Mouse (Mus musculus): ENCODE results near the gene Bcl11a. TPM values are rescaled to one million over a fixed set of nuclear protein-coding genes. Genes with fewer than 3 reads are reported as not detected.

The Bcl11a gene
- polyA plus RNA-seq, 1 experiment from 2014 or later, result 43.0 TPM

- 53% methylated on average over 4 of the region's 4 CpGs for WGBS
- Histone ChIP-seq H3K4me1 (peaks cover 60% of the 10 kb centered on the region), H3K4me2 (replicated peaks) (no peak overlapping the region)
These were observed 22.7 kb downstream of the Bcl11a start for GRCm38 (mm10) chr11:24100449-24101070.

GRCm38 (mm10) chr11:24101625-24102024 lies 23.8 kb downstream of the Bcl11a start:
- 0 out of 2 replicates have a peak overlapping the region, but pooled peaks have one; percentile 17 for H3K27ac ChIP-seq (replicated peaks)
- no peaks in the 10 kb centered on the region for H3K9me3 ChIP-seq (replicated peaks)
- no peak overlapping the region for H3K4me3 ChIP-seq (replicated peaks)
- no peak for ATAC-seq (ENCODE audit: insufficient number of reproducible peaks, low FRiP score, low TSS enrichment, low read depth)
- no peaks in the 10 kb centered on the region for H3K36me3 ChIP-seq
- no peak overlapping the region for H3K4me2 ChIP-seq (replicated peaks)
- peaks cover 61% of the 10 kb centered on the region for H3K4me1 ChIP-seq
- 84% methylated on average over 3 of the region's 3 CpGs for WGBS
- no peaks in the 10 kb centered on the region for H3K27me3 ChIP-seq
- no peak overlapping the region for H3K9ac ChIP-seq

More at GRCm38 (mm10) chr11:24100449-24101070, 22.7 kb downstream of the Bcl11a start:
- Histone ChIP-seq H3K36me3 (no peaks in the 10 kb centered on the region), H3K27me3 (no peaks in the 10 kb centered on the region), H3K27ac (replicated peaks) (peak overlapping the region; percentile 13; the same call in 1 of the 2 replicates), H3K9me3 (replicated peaks) (no peaks in the 10 kb centered on the region), H3K9ac (no peak overlapping the region), H3K4me3 (replicated peaks) (no peak overlapping the region)
- peak; percentile 79; the same call in 1 of the 2 replicates for ATAC-seq (ENCODE audit: insufficient number of reproducible peaks, low FRiP score, low TSS enrichment, low read depth)

DNA sequence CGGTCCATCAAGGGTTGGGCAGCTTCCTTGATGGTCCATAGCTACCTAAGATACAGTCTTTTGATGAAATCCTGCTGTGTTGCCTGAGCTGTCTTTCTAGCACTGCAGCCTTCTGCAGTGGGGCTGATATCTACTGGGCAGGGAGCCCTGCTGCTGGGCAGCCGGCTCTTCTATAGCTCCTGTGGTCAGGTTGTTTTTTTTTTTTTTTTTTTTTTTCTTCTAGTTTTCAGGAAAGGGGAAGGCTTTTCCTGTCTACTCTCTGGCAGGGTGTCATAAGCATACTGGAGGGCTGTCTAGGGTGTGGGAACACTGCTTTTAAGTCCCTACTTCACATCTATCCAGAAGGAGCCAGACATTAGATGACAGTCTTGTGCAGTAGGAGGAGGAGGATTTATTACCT lies 24.5 kb downstream of the Bcl11a start:
- no peaks in the 10 kb centered on the region for H3K27me3 ChIP-seq
- 56% methylated on average over 2 of the region's 2 CpGs for WGBS
- no peak overlapping the region for H3K4me2 ChIP-seq (replicated peaks)
- H3K36me3 ChIP-seq, result no peaks in the 10 kb centered on the region
- H3K27ac ChIP-seq (replicated peaks), result no peak overlapping the region
- ATAC-seq (ENCODE audit: insufficient number of reproducible peaks, low FRiP score, low TSS enrichment, low read depth), result no peak
- no peaks in the 10 kb centered on the region for H3K9me3 ChIP-seq (replicated peaks)
- no peak overlapping the region for H3K4me3 ChIP-seq (replicated peaks)
- peaks cover 55% of the 10 kb centered on the region for H3K4me1 ChIP-seq
- H3K9ac ChIP-seq, result no peak overlapping the region

DNA sequence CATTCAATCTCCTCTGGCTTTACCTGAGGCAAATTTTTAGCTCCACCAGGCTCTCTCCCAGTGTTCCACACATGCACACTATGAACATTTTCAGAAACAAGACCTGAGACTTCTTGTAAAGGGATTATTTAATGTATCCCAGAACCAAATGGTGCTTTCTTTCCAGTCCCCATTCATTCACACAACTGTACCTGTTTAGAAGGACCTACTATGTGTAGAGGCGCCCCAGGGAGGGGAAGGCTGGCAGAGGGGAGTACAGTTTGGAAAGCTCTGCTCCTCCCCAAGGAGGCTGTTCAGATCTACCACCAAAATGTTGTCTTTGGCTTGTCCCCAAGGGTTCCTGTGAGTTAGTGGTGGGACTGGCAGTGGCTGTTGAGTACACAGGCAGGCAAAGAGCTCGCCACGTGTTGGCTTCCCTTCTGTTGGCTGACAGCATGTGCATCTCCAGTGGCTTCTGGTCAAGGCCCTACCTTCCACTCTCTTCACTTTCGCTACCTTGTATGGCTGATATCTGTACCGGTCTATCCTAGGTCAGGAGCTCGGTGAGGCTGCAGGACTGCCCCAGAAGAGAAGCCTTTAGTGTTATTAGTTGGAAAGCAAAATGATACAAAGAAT lies 25.4 kb downstream of the Bcl11a start:
- Histone ChIP-seq H3K9me3 (replicated peaks) (no peaks in the 10 kb centered on the region), H3K27ac (replicated peaks) (no peak overlapping the region), H3K4me3 (replicated peaks) (no peak overlapping the region), H3K4me2 (replicated peaks) (no peak overlapping the region), H3K9ac (no peak overlapping the region), H3K36me3 (no peaks in the 10 kb centered on the region), H3K27me3 (no peaks in the 10 kb centered on the region), H3K4me1 (peaks cover 48% of the 10 kb centered on the region)
- WGBS, result 73% methylated on average over 6 of the region's 6 CpGs
- no peak for ATAC-seq (ENCODE audit: insufficient number of reproducible peaks, low FRiP score, low TSS enrichment, low read depth)

DNA sequence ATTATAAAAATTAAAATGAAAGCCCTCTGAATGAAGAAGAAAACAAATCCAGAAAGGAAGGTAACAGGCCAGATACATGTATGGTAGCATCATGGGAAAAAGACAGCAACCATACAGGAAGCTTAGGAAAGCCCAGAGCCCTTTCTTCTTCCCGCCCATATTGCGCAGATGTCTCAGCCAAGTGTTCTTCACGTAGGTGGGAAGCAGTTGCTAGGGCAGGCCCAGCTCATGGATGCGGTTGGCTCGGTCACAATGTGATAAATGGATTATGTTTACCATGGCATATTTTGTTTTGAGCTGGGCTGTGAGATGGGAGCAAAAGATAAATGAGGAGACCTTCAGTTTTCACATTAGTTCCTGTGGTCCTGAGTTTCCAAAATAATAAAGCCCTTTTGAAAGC lies 29.6 kb downstream of the Bcl11a start:
- H3K27me3 ChIP-seq, result no peaks in the 10 kb centered on the region
- 81% methylated on average over 5 of the region's 5 CpGs for WGBS
- H3K9ac ChIP-seq, result no peak overlapping the region
- no peak overlapping the region for H3K4me2 ChIP-seq (replicated peaks)
- no peaks in the 10 kb centered on the region for H3K36me3 ChIP-seq
- no peak for ATAC-seq (ENCODE audit: insufficient number of reproducible peaks, low FRiP score, low TSS enrichment, low read depth)
- no peak overlapping the region for H3K27ac ChIP-seq (replicated peaks)
- no peaks in the 10 kb centered on the region for H3K9me3 ChIP-seq (replicated peaks)
- peaks cover 36% of the 10 kb centered on the region for H3K4me1 ChIP-seq
- H3K4me3 ChIP-seq (replicated peaks), result no peak overlapping the region

DNA sequence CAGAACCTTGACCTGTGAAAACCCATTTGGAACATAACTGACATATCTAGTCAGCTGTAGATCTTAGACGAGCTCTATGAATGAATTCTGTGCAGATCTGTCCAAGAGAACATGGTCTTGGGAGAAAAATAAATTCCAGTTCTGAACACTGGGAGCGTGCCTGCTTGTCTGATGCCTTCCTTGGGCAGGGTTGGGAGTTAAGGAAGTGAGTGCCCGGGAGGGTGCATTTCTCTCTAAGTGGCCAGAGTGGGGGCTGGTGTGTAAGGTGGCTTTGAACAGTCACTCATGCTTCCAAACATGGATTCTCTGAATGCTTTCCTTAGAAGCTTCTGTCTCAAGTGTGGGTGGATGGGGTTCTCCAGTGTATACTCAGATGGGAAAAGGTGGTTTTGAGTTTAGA lies 31.1 kb downstream of the Bcl11a start:
- Histone ChIP-seq H3K27ac (replicated peaks) (no peak overlapping the region), H3K9me3 (replicated peaks) (no peaks in the 10 kb centered on the region), H3K27me3 (no peaks in the 10 kb centered on the region), H3K36me3 (no peaks in the 10 kb centered on the region), H3K4me1 (peaks cover 27% of the 10 kb centered on the region), H3K4me3 (replicated peaks) (no peak overlapping the region), H3K4me2 (replicated peaks) (no peak overlapping the region), H3K9ac (no peak overlapping the region)
- no peak for ATAC-seq (ENCODE audit: insufficient number of reproducible peaks, low FRiP score, low TSS enrichment, low read depth)
- WGBS, result 51% methylated on average over 3 of the region's 3 CpGs

- H3K4me1 ChIP-seq, result peaks cover 29% of the 10 kb centered on the region
- 84% methylated on average over 3 of the region's 3 CpGs for WGBS
- ATAC-seq (ENCODE audit: insufficient number of reproducible peaks, low FRiP score, low TSS enrichment, low read depth), result no peak
- no peak overlapping the region for H3K27ac ChIP-seq (replicated peaks)
- no peak overlapping the region for H3K4me3 ChIP-seq (replicated peaks)
- H3K4me2 ChIP-seq (replicated peaks), result no peak overlapping the region
- H3K9me3 ChIP-seq (replicated peaks), result no peaks in the 10 kb centered on the region
- no peaks in the 10 kb centered on the region for H3K36me3 ChIP-seq
- no peak overlapping the region for H3K9ac ChIP-seq
- no peaks in the 10 kb centered on the region for H3K27me3 ChIP-seq
These were observed 31.5 kb downstream of the Bcl11a start for GRCm38 (mm10) chr11:24109388-24109787.

- Histone ChIP-seq H3K4me2 (replicated peaks) (no peak overlapping the region), H3K27me3 (no peaks in the 10 kb centered on the region), H3K9me3 (replicated peaks) (no peaks in the 10 kb centered on the region), H3K9ac (no peak overlapping the region), H3K36me3 (no peaks in the 10 kb centered on the region), H3K4me3 (replicated peaks) (no peak overlapping the region), H3K27ac (replicated peaks) (no peak overlapping the region), H3K4me1 (peaks cover 29% of the 10 kb centered on the region)
- no peak for ATAC-seq (ENCODE audit: insufficient number of reproducible peaks, low FRiP score, low TSS enrichment, low read depth)
- 76% methylated on average over 2 of the region's 2 CpGs for WGBS
These were observed 32.3 kb downstream of the Bcl11a start for GRCm38 (mm10) chr11:24110113-24110512.

- Histone ChIP-seq H3K4me2 (replicated peaks) (no peak overlapping the region), H3K4me1 (peaks cover 28% of the 10 kb centered on the region), H3K9me3 (replicated peaks) (no peaks in the 10 kb centered on the region), H3K27me3 (no peaks in the 10 kb centered on the region), H3K9ac (no peak overlapping the region), H3K36me3 (no peaks in the 10 kb centered on the region), H3K27ac (replicated peaks) (0 out of 2 replicates have a peak overlapping the region, but pooled peaks have one; percentile 12), H3K4me3 (replicated peaks) (no peak overlapping the region)
- no peak for ATAC-seq (ENCODE audit: insufficient number of reproducible peaks, low FRiP score, low TSS enrichment, low read depth)
- WGBS, result 34% methylated on average over 6 of the region's 6 CpGs
These were observed 33.9 kb downstream of the Bcl11a start for GRCm38 (mm10) chr11:24111720-24112119.

DNA sequence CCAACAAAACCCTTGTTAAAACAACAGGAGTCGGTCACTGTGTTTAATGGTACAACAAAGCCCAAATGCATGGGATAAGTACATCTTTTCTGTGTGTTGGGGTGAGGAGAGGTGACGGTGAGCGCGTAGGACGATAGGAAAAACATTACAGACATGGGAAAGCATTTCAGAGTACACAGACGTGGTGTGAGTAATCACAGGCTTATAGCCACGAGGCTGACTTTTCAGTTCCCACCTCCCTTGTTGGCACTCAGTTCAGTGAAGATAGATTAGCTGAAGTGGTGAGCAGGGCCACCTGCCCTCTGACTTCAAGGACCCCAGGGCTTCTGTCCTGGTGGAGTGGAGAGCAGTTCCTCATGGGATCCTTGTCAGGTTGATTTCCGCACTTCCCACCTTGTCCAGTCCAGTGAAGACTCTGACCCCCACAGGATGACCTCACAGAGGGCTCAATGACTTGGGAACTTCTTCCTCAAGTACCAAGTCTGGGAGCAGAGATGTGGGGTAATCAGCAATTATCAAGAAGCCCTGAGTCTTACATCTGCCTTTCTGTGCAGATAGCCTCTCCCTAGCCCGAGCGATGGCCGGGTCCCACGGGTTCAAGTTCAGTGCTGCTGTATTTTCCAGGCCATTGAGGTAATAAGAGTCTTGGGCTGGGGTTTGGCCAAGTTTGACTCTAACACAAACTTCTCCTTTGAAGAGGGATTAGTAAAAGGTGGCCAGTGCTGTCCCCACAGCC lies 37.3 kb downstream of the Bcl11a start:
- H3K36me3 ChIP-seq, result no peaks in the 10 kb centered on the region
- peak overlapping the region; percentile 44; the same call in 1 of the 2 replicates for H3K27ac ChIP-seq (replicated peaks)
- H3K9me3 ChIP-seq (replicated peaks), result no peaks in the 10 kb centered on the region
- ATAC-seq (ENCODE audit: insufficient number of reproducible peaks, low FRiP score, low TSS enrichment, low read depth), result no peak
- H3K9ac ChIP-seq, result no peak overlapping the region
- H3K27me3 ChIP-seq, result no peaks in the 10 kb centered on the region
- peaks cover 41% of the 10 kb centered on the region for H3K4me1 ChIP-seq
- 77% methylated on average over 12 of the region's 12 CpGs for WGBS
- H3K4me2 ChIP-seq (replicated peaks), result no peak overlapping the region
- H3K4me3 ChIP-seq (replicated peaks), result no peak overlapping the region

- Histone ChIP-seq H3K9me3 (replicated peaks) (no peaks in the 10 kb centered on the region), H3K27me3 (no peaks in the 10 kb centered on the region), H3K4me1 (peaks cover 47% of the 10 kb centered on the region), H3K27ac (replicated peaks) (no peak overlapping the region), H3K4me3 (replicated peaks) (no peak overlapping the region), H3K9ac (no peak overlapping the region), H3K36me3 (no peaks in the 10 kb centered on the region), H3K4me2 (replicated peaks) (no peak overlapping the region)
- WGBS, result 97% methylated on average over 2 of the region's 2 CpGs
- ATAC-seq (ENCODE audit: insufficient number of reproducible peaks, low FRiP score, low TSS enrichment, low read depth), result no peak
These were observed 38.2 kb downstream of the Bcl11a start for GRCm38 (mm10) chr11:24116041-24116440.
